Mouse (Mus musculus): ENCODE results near the gene Slc16a12.
"Not testable (repeated sequence)": the region's sequence is repeated elsewhere in the genome, so short reads cannot be mapped to it uniquely, and the experiment has no call there.

Slc16a12 gene

GRCm38 (mm10) chr19:34746688-34747504 is at the start of gene Slc16a12:
Gene Slc16a12, minus strand, starts transcription at chr19:34747289.
- no peak for DNase-seq (ENCODE audit: low read depth)

- no peak for DNase-seq (ENCODE audit: low read depth)
Measured at GRCm38 (mm10) chr19:34796396-34796795, 49.3 kb upstream of the Slc16a12 start.

GRCm38 (mm10) chr19:34782491-34782890 is 35.4 kb upstream of the Slc16a12 start:
- no peak for DNase-seq (ENCODE audit: low read depth)

GRCm38 (mm10) chr19:34778993-34779392 is 31.9 kb upstream of the Slc16a12 start:
- no peak for DNase-seq (ENCODE audit: low read depth)

- DNase-seq (ENCODE audit: low read depth), result no peak
Measured at GRCm38 (mm10) chr19:34778098-34778497, 31.0 kb upstream of the Slc16a12 start.

GRCm38 (mm10) chr19:34772775-34773174 is 25.7 kb upstream of the Slc16a12 start:
- peak; percentile 33 for DNase-seq (ENCODE audit: low read depth)

GRCm38 (mm10) chr19:34770764-34771163 is 23.7 kb upstream of the Slc16a12 start:
- DNase-seq (ENCODE audit: low read depth), result no peak

GRCm38 (mm10) chr19:34758754-34759153 is 11.7 kb upstream of the Slc16a12 start:
- no peak for DNase-seq (ENCODE audit: low read depth)

GRCm38 (mm10) chr19:34756561-34757240 is 9.6 kb upstream of the Slc16a12 start:
- DNase-seq (ENCODE audit: low read depth), result no peak

GRCm38 (mm10) chr19:34755680-34756079 is 8.6 kb upstream of the Slc16a12 start:
- DNase-seq (ENCODE audit: low read depth), result no peak

- DNase-seq (ENCODE audit: low read depth), result no peak
Measured at GRCm38 (mm10) chr19:34753243-34753642, 6.2 kb upstream of the Slc16a12 start.

- no peak for DNase-seq (ENCODE audit: low read depth)
Measured at GRCm38 (mm10) chr19:34752391-34753092, 5.5 kb upstream of the Slc16a12 start.

GRCm38 (mm10) chr19:34751150-34751549 is 4.1 kb upstream of the Slc16a12 start:
- DNase-seq (ENCODE audit: low read depth), result no peak

GRCm38 (mm10) chr19:34748992-34749391 is 1.9 kb upstream of the Slc16a12 start:
- no peak for DNase-seq (ENCODE audit: low read depth)

- DNase-seq (ENCODE audit: low read depth), result not testable (repeated sequence)
Measured at GRCm38 (mm10) chr19:34747969-34748368, 880 bp upstream of the Slc16a12 start.

GRCm38 (mm10) chr19:34746201-34746600 is 888 bp downstream of the Slc16a12 start:
- no peak for DNase-seq (ENCODE audit: low read depth)

GRCm38 (mm10) chr19:34745012-34745411 is 2.1 kb downstream of the Slc16a12 start:
- DNase-seq (ENCODE audit: low read depth), result no peak

- no peak for DNase-seq (ENCODE audit: low read depth)
Measured at GRCm38 (mm10) chr19:34737916-34738315, 9.2 kb downstream of the Slc16a12 start.

GRCm38 (mm10) chr19:34735900-34736299 is 11.2 kb downstream of the Slc16a12 start:
- DNase-seq (ENCODE audit: low read depth), result no peak

GRCm38 (mm10) chr19:34733020-34733419 is 14.1 kb downstream of the Slc16a12 start:
- DNase-seq (ENCODE audit: low read depth), result no peak

GRCm38 (mm10) chr19:34731356-34731755 is 15.7 kb downstream of the Slc16a12 start:
- DNase-seq (ENCODE audit: low read depth), result no peak

- DNase-seq (ENCODE audit: low read depth), result no peak
Measured at GRCm38 (mm10) chr19:34730584-34730983, 16.5 kb downstream of the Slc16a12 start.

- DNase-seq (ENCODE audit: low read depth), result no peak
Measured at GRCm38 (mm10) chr19:34729505-34729904, 17.6 kb downstream of the Slc16a12 start.

Data from induced T-regulatory cell, adult 2 months (primary cell).